Mouse (Mus musculus) liver, adult 2 months (tissue): ENCODE results near the gene Gpld1.

Experiments used
- CTCF ChIP-seq: fragments of 200-500 bp; IDR thresholded peaks from 2 replicates; pipeline ENCODE4 v1.5.1; 2011; ENCODE audit warnings: low read depth, low read length, control low read depth
- POLR2A ChIP-seq: fragments of 200-500 bp; IDR thresholded peaks from 2 replicates; pipeline ENCODE4 v1.6.1; 2011; ENCODE audit warnings: low read length, control low read depth; ENCODE audit not compliant: insufficient read depth; ENCODE audit errors: extremely low read depth

GRCm38 (mm10) chr13:24914915-24915314, 28.0 kb upstream of the Gpld1 start:
- TF ChIP-seq CTCF (no peak), POLR2A (no peak)
